Mouse (Mus musculus): ENCODE measurements around the gene Ran. TPM values are rescaled to one million over a fixed set of nuclear protein-coding genes. Genes with fewer than 3 reads are reported as not detected.

Gene Ran
- polyA plus RNA-seq, 1 experiment from 2014 or later = 948 TPM

DNA sequence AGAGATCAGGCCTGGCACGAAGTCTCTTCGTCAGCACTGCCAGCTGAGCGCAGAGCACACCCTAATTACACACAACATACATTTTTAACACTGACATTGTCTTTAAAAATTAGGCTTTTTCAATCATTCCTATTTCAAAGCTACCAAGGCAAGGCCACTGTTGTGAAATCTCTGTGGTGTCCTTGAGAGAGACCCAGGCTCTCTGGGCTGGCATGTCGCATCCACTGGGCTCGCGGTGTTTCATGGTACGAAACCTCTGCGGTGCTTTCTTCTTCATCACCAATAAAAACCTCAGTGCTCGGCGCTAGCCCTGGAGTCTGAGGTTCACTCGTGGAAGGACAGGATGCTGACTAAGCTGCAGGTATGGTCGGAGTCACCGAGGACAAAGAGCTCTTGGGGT is 33.9 kb upstream of the Ran start:
- Histone ChIP-seq H3K36me3 (ENCODE audit: control insufficient read depth, insufficient read depth, low read length) (no peaks in the 10 kb centered on the region), H3K4me2 (no peak overlapping the region), H3K9ac (ENCODE audit: low read length) (no peak overlapping the region), H3K4me1 (ENCODE audit: control insufficient read depth, insufficient read depth, low read length) (no peaks in the 10 kb centered on the region), H3K9me3 (ENCODE audit: control insufficient read depth, low read length) (no peaks in the 10 kb centered on the region), H3K4me3 (ENCODE audit: low read depth, low read length) (no peak overlapping the region), H3K27ac (ENCODE audit: low read depth, low read length) (no peak overlapping the region), H3K27me3 (ENCODE audit: control insufficient read depth, insufficient read depth, low read length) (no peaks in the 10 kb centered on the region)
- 91% methylated on average over 13 of the region's 13 CpGs for WGBS
- ATAC-seq (ENCODE audit: low FRiP score) = no peak
- DNase-seq (ENCODE audit: low spot score, missing footprints) = no peak

DNA sequence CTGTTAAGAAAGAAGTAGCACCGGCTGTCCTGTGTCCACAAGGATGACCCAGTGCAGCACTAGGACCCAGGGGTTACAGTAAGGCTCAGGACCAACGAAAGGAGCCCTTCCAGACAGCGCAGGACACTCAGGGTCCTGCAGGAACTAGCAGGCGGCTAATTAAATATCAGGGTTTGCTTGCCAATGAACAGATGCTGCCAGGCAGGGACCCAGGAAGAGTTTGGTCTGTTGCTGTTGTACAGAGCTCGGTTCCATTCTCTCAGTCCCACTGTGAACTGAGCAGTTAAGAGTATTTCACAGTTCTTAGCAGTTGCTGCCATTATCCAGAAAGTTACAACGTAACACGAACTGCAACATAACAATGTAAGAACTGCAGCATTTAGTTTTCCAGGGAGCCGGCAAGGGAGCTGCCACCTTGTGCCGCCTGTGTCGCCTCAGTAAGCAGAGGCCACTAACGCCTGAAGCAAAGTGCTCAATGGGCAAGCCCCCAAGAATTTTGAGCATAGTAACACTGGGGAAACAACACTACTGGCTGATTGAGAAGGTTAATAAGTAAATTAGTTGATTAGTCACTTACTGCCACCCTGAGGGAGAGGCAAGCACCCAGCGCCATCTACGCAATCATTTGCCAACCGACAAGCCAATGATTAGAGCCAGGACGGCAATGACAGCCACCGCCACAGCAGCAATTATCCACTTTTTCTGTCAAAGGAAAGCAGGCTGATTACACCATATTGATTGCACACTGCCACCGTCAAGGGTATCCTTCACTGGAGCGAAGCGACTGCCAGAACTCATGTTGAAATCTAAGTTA is 32.5 kb upstream of the Ran start:
- Histone ChIP-seq H3K4me2 (no peak overlapping the region), H3K9me3 (ENCODE audit: control insufficient read depth, low read length) (no peaks in the 10 kb centered on the region), H3K4me3 (ENCODE audit: low read depth, low read length) (no peak overlapping the region), H3K36me3 (ENCODE audit: control insufficient read depth, insufficient read depth, low read length) (no peaks in the 10 kb centered on the region), H3K9ac (ENCODE audit: low read length) (no peak overlapping the region), H3K27me3 (ENCODE audit: control insufficient read depth, insufficient read depth, low read length) (no peaks in the 10 kb centered on the region), H3K27ac (ENCODE audit: low read depth, low read length) (no peak overlapping the region), H3K4me1 (ENCODE audit: control insufficient read depth, insufficient read depth, low read length) (no peaks in the 10 kb centered on the region)
- ATAC-seq (ENCODE audit: low FRiP score) = no peak
- 88% methylated on average over 19 of the region's 19 CpGs for WGBS
- DNase-seq (ENCODE audit: low spot score, missing footprints) = no peak

DNA sequence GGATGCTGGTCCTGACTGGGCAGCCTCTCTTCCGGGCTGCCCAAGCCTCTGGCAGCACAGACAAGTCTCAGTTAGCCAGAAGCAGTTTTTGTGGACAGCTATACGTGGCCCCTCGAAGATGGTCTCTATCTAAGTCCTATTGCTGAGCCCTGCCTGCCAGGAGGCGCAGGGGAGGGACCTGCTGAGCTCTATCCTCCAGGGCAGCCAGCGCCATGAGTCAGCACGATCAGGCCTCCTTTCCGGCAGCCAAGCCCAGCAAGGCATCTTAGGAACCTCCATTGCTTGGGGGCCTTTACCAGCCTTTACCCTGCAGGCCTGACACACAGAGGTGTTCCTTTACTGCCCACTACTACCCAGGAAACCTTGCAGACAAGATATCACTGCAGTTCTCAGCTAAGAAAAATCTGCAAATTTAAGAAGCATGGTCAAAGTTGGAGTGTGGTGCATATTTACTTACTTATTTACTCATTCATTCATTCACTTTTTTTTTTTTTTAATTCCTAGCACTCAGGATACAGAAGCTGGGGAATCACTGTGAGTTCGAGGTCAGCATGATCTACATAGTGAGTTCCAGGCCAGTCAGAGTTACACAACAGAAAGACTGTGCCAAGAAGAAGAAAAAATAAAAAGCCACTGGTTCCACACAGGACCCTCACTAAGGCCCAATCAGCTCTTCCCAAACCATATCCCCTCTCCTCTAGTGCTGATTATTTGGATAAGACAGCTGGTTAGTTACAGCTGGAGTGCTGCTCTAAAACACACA is 19.0 kb upstream of the Ran start:
- H3K9me3 ChIP-seq (ENCODE audit: control insufficient read depth, low read length) = no peaks in the 10 kb centered on the region
- WGBS = 45% methylated on average over 8 of the region's 8 CpGs
- no peak overlapping the region for H3K4me3 ChIP-seq (ENCODE audit: low read depth, low read length)
- no peaks in the 10 kb centered on the region for H3K27me3 ChIP-seq (ENCODE audit: control insufficient read depth, insufficient read depth, low read length)
- no peak overlapping the region for H3K4me2 ChIP-seq
- H3K9ac ChIP-seq (ENCODE audit: low read length) = no peak overlapping the region
- H3K27ac ChIP-seq (ENCODE audit: low read depth, low read length) = no peak overlapping the region
- H3K4me1 ChIP-seq (ENCODE audit: control insufficient read depth, insufficient read depth, low read length) = no peaks in the 10 kb centered on the region
- no peaks in the 10 kb centered on the region; the same call in 1 of the 2 replicates for H3K36me3 ChIP-seq (ENCODE audit: control insufficient read depth, insufficient read depth, low read length)
- DNase-seq (ENCODE audit: low spot score, missing footprints) (no peak), ATAC-seq (ENCODE audit: low FRiP score) (no peak)

DNA sequence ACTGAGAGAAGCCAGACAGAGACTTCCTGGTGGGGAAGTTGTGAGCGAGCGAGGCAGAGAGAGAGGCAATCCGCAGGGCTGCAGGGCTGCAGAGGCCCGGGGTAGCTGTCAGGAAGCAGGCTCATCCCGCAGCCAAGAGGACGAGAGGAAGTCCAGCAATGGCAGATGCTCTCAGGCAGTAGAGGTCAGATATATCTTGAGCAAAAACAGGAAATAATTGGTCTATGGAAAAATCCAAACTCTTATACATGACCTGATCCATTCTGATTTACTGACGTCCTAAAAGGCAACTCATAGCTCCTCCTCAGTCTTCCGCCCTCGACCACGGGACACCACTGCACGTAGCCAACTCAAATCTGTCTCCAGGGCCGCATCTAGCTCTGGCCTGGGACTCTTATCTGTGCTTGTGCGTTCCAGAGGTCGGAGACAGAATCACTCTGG is 17.3 kb upstream of the Ran start:
- no peak overlapping the region for H3K4me3 ChIP-seq (ENCODE audit: low read depth, low read length)
- no peaks in the 10 kb centered on the region for H3K27me3 ChIP-seq (ENCODE audit: control insufficient read depth, insufficient read depth, low read length)
- H3K9ac ChIP-seq (ENCODE audit: low read length) = no peak overlapping the region
- DNase-seq (ENCODE audit: low spot score, missing footprints) = no peak
- H3K4me2 ChIP-seq = no peak overlapping the region
- peaks cover 2% of the 10 kb centered on the region for H3K4me1 ChIP-seq (ENCODE audit: control insufficient read depth, insufficient read depth, low read length)
- 63% methylated on average over 14 of the region's 14 CpGs for WGBS
- H3K36me3 ChIP-seq (ENCODE audit: control insufficient read depth, insufficient read depth, low read length) = no peaks in the 10 kb centered on the region
- ATAC-seq (ENCODE audit: low FRiP score) = no peak
- no peak overlapping the region for H3K27ac ChIP-seq (ENCODE audit: low read depth, low read length)
- H3K9me3 ChIP-seq (ENCODE audit: control insufficient read depth, low read length) = no peaks in the 10 kb centered on the region

DNA sequence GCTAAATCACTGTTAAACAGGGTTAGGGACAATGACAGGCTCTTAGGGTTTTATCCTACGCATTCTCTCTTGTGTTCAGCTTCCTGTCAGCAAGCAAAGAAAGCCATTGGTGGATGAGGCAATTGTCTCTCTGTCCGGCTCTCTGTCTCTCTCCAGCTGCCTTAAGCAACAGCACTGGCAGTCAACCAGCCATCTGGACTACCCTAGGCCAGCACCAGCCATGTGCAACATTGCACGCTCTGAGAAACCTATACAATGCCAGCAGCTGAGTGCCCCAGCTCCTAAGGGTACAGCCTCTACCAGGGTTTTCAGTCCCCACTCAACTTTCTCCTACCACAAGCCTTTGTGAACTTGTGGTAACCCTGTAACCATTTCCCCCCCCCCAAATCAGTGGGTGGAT is 14.5 kb upstream of the Ran start:
- Histone ChIP-seq H3K4me3 (ENCODE audit: low read depth, low read length) (no peak overlapping the region), H3K27ac (ENCODE audit: low read depth, low read length) (no peak overlapping the region), H3K4me2 (no peak overlapping the region), H3K27me3 (ENCODE audit: control insufficient read depth, insufficient read depth, low read length) (no peaks in the 10 kb centered on the region), H3K4me1 (ENCODE audit: control insufficient read depth, insufficient read depth, low read length) (peaks cover 4% of the 10 kb centered on the region), H3K9me3 (ENCODE audit: control insufficient read depth, low read length) (no peaks in the 10 kb centered on the region), H3K36me3 (ENCODE audit: control insufficient read depth, insufficient read depth, low read length) (no peaks in the 10 kb centered on the region), H3K9ac (ENCODE audit: low read length) (no peak overlapping the region)
- DNase-seq (ENCODE audit: low spot score, missing footprints) (no peak), ATAC-seq (ENCODE audit: low FRiP score) (no peak)
- WGBS = 82% methylated on average over 3 of the region's 3 CpGs

DNA sequence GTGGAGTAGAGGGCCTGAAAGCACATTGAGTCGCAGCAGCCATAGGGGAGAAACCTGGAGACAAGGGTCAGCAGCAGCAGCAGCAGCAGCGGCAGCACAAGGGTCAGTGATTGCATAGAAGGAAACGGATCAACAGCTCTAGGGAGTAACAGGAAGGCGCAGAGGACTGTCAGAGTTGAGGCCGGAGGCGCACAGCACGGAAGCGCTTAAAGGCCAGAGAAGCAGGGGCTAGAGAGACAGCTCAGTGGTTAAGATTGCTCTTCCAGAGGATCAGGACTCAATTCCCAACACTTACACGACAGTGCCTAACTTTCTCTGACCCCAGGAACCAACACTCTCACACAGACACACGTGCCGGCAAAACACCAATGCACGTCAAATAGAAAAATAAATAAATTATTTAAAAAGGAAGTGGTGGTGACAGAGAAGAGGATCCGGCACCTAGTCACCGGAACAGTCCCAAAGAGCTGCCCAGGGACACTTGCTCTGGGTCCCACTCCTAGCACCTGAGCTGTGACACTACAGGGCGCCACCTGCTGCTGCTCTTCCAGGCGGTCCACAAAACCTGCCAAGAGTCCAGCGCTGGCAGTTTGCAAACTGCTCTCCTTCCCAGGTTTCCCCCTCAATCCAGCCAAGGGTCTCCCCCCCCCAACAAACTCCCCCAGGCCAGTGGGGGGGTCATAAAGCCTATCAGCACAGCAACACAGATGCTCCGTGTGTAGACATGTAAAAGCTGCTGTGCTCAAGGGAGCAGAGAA is 13.7 kb upstream of the Ran start:
- Histone ChIP-seq H3K9ac (ENCODE audit: low read length) (no peak overlapping the region), H3K4me2 (no peak overlapping the region), H3K27ac (ENCODE audit: low read depth, low read length) (no peak overlapping the region), H3K4me3 (ENCODE audit: low read depth, low read length) (no peak overlapping the region), H3K36me3 (ENCODE audit: control insufficient read depth, insufficient read depth, low read length) (no peaks in the 10 kb centered on the region), H3K27me3 (ENCODE audit: control insufficient read depth, insufficient read depth, low read length) (no peaks in the 10 kb centered on the region), H3K9me3 (ENCODE audit: control insufficient read depth, low read length) (no peaks in the 10 kb centered on the region), H3K4me1 (ENCODE audit: control insufficient read depth, insufficient read depth, low read length) (peaks cover 4% of the 10 kb centered on the region)
- DNase-seq (ENCODE audit: low spot score, missing footprints) (no peak), ATAC-seq (ENCODE audit: low FRiP score) (no peak)
- 77% methylated on average over 18 of the region's 18 CpGs for WGBS

DNA sequence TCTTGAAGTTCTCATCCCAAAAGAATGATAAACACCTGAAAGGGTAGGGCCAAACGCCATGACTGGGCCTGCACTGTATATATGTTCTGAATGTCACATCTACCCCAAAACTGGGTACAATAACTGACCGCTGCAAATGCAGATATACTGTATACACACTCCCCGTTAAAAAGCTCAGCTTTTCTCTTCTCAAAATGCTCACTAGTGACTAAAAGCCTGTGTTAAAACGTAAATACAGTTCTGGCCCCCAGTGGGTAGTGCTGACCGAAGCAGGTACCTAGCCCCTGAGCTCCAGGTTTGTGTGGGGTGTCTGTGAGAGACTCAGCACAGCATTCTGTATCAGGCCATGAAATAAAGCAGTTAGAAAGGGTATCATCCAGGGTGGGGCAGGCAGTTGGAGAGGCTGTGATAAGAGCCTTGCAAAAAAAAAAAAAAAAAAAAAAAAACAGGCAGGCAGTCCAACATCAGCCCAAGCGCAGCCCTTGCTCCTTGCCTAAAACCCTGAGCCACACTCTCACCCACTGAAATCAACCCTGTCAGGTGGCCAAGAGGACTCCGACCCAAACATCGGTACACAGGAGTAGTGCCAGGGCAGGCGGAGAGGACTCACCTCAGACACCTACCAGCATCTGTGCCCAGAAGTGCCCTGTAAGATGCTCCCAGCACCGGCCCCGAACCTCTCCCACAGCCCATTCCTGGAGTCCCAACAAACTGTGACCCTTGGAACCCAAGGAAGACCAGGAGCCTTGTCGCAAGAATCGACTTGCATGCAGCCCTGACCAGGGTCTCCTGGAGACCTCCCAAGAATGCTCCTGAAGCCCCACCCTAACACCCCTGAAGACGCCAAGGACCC is 12.5 kb upstream of the Ran start:
- no peak overlapping the region for H3K27ac ChIP-seq (ENCODE audit: low read depth, low read length)

DNA sequence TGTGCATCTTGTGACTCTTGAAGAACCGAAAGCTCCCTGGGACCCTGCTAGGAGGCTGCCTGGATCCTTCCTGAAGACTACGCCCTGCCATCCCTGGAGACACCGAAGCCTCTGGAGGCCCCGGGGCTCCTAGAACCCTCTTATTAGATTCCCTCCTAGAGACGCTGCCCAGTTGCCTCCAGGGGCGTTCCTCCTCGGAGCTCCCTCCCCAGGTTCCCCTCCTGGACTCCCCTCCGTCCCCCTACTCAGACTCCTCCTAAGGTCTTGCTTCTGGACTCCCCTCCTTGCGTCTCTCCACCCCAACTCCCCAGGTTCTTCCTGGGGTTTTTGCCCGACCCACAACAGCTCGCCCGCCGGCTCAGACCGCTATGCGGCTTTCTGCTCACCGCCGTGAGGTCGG is 11.9 kb upstream of the Ran start:
- H3K9me3 ChIP-seq (ENCODE audit: control insufficient read depth, low read length) = no peaks in the 10 kb centered on the region
- WGBS = under 1% methylated on average over 18 of the region's 18 CpGs
- H3K4me1 ChIP-seq (ENCODE audit: control insufficient read depth, insufficient read depth, low read length) = peaks cover 4% of the 10 kb centered on the region
- peak overlapping the region; percentile 21; the same call in 1 of the 2 replicates for H3K27ac ChIP-seq (ENCODE audit: low read depth, low read length)
- H3K9ac ChIP-seq (ENCODE audit: low read length) = peak overlapping the region; percentile 80
- ATAC-seq (ENCODE audit: low FRiP score) (peak; percentile 80; the same call in 1 of the 2 replicates), DNase-seq (ENCODE audit: low spot score, missing footprints) (peak; percentile 94)
- no peaks in the 10 kb centered on the region for H3K27me3 ChIP-seq (ENCODE audit: control insufficient read depth, insufficient read depth, low read length)
- peak overlapping the region; percentile 65 for H3K4me3 ChIP-seq (ENCODE audit: low read depth, low read length)
- H3K4me2 ChIP-seq = peak overlapping the region; percentile 86
- H3K36me3 ChIP-seq (ENCODE audit: control insufficient read depth, insufficient read depth, low read length) = no peaks in the 10 kb centered on the region

More for the DNA sequence above, 12.5 kb upstream of the Ran start:
- DNase-seq (ENCODE audit: low spot score, missing footprints) (peak; percentile 88), ATAC-seq (ENCODE audit: low FRiP score) (peak; percentile 2; the same call in 1 of the 2 replicates)
- Histone ChIP-seq H3K4me3 (ENCODE audit: low read depth, low read length) (peak overlapping the region; percentile 65), H3K27me3 (ENCODE audit: control insufficient read depth, insufficient read depth, low read length) (no peaks in the 10 kb centered on the region), H3K9ac (ENCODE audit: low read length) (peak overlapping the region; percentile 80), H3K4me2 (peak overlapping the region; percentile 86), H3K9me3 (ENCODE audit: control insufficient read depth, low read length) (no peaks in the 10 kb centered on the region), H3K36me3 (ENCODE audit: control insufficient read depth, insufficient read depth, low read length) (no peaks in the 10 kb centered on the region), H3K4me1 (ENCODE audit: control insufficient read depth, insufficient read depth, low read length) (peaks cover 4% of the 10 kb centered on the region)
- 49% methylated on average over 13 of the region's 14 CpGs for WGBS
